Mouse (Mus musculus) E14TG2a.4 (cell line): ENCODE data around the gene Akr1c19.

Source experiments
- CTCF ChIP-seq: conservative IDR thresholded peaks from 2 replicates; pipeline ENCODE4 v1.5.1; 2014; ENCODE audit warnings: low read length
- NANOG ChIP-seq: IDR thresholded peaks from 2 replicates; pipeline ENCODE4 v1.6.1; 2014; ENCODE audit warnings: borderline replicate concordance, low read length, mixed read lengths
- POU5F1 ChIP-seq: IDR thresholded peaks from 2 replicates; pipeline ENCODE4 v1.6.1; 2014; ENCODE audit warnings: low read length, borderline replicate concordance

- no peak for TF ChIP-seq CTCF
- TF ChIP-seq NANOG = no peak
- TF ChIP-seq POU5F1 = no peak
Observed at GRCm38 (mm10) chr13:4211560-4212299, 16.8 kb upstream of the Akr1c19 start.
